Mouse (Mus musculus): ENCODE measurements around the gene Smyd3. TPM values are rescaled to one million over a fixed set of nuclear protein-coding genes. Genes with fewer than 3 reads are reported as not detected.

Gene Smyd3
- total and polyA plus RNA-seq, 2 experiments, result 1.4 to 7.0 TPM

DNA sequence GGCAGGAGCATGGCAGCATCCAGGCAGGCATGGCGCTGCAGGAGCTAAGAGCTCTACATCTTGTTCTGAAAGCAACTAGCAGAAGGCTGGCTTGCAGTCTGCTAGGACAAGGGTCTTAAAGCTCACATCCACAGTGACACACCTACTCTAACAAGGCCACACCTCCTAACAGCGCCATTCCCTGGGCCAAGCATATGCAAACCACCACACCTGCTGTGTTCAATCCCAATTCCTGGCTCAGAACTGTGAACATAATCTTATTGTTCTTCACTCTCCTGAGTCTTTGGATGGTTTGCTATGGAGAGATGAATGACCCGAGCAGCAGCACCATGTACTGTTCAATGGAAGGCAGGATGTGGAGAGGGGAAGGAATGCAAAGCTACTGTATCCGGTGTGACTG lies 559.2 kb downstream of the Smyd3 start:
- H3K36me3 ChIP-seq (ENCODE audit: control insufficient read depth, insufficient read depth, low read length), result no peaks in the 10 kb centered on the region
- H3K79me2 ChIP-seq (ENCODE audit: control insufficient read depth, insufficient read depth, low read length), result no peaks in the 10 kb centered on the region
- no peak overlapping the region for H3K4me3 ChIP-seq (ENCODE audit: insufficient read depth, low read depth, low read length)
- no peak overlapping the region for H3K9ac ChIP-seq (ENCODE audit: low read depth, low read length)
- no peak for TF ChIP-seq POLR2A (IDR thresholded peaks at IDR 0.05; ENCODE audit: extremely low read depth, insufficient read depth, low read length)
- no peak for TF ChIP-seq CTCF (IDR thresholded peaks at IDR 0.05; ENCODE audit: low read depth, low read length)
- no peak overlapping the region for H3K27ac ChIP-seq (replicated peaks; ENCODE audit: insufficient read depth, low read depth, low read length)
- H3K27me3 ChIP-seq (ENCODE audit: control insufficient read depth, insufficient read depth, low read length), result no peaks in the 10 kb centered on the region
- 94% methylated on average over 4 of the region's 4 CpGs for WGBS
- DNase-seq (ENCODE audit: extremely low read depth, low read depth, low spot score), result no peak
- no peaks in the 10 kb centered on the region for H3K4me1 ChIP-seq (ENCODE audit: control insufficient read depth, insufficient read depth, low read length)

DNA sequence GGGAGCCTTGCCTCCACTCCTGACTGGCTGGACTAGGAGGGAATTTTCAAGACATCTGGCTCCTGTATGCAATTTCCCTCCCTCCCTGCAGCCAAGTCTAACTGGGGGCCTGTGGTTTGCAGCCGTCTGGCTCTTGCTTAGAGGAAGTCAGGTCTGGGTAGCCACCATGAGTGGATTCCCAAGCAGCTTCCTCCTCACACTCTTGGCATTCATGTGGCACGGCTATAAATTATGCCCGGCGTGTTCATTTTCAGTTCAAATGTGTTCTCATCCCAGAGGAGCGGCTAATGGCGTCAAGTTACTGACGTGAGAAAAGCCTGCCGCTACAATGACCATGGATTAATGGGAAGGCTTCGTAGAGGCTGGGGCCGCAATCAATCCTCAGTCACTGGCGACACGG lies 564.9 kb downstream of the Smyd3 start:
- WGBS, result 87% methylated on average over 12 of the region's 12 CpGs
- TF ChIP-seq CTCF (IDR thresholded peaks at IDR 0.05; ENCODE audit: low read depth, low read length) (no peak), POLR2A (IDR thresholded peaks at IDR 0.05; ENCODE audit: extremely low read depth, insufficient read depth, low read length) (no peak)
- H3K79me2 ChIP-seq (ENCODE audit: control insufficient read depth, insufficient read depth, low read length), result no peaks in the 10 kb centered on the region

DNA sequence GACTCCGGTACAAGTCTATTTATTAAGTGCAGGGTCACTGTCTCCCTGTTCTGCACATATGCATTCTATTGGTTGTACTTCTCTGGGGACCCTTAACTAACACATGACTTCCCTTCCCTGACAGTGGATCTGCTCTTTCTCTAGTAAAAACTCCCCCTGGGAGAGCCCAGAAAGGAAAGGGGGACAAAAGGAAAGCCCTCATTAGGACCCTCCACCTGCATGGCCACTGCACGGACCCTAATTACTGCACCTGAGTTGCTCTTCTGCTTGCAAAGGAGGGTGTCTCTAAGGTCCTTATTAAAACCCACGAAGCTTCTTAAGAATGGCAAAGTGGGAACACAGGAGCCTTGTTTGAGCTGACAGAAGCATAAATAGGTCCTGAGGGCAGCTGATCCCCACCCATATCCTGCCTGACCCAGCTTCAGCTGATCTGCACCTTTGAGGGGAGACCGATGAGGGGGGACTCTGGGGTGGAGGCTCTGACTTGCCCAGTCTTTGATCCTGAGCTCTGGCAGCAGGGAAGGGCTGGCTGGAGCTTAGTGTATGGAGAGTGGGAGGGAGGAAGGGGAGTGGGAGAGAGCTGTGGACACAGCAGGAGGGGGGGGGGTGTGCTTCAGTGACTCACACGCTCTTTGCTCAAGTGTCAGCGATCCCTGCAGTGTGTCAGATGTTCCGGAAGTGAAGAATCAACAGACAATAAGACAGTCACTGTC lies 575.4 kb downstream of the Smyd3 start:
- TF ChIP-seq POLR2A (IDR thresholded peaks at IDR 0.05; ENCODE audit: extremely low read depth, insufficient read depth, low read length), result no peak
- TF ChIP-seq CTCF (IDR thresholded peaks at IDR 0.05; ENCODE audit: low read depth, low read length), result no peak
- H3K79me2 ChIP-seq (ENCODE audit: control insufficient read depth, insufficient read depth, low read length), result no peaks in the 10 kb centered on the region
- H3K27me3 ChIP-seq (ENCODE audit: control insufficient read depth, insufficient read depth, low read length), result no peaks in the 10 kb centered on the region
- H3K36me3 ChIP-seq (ENCODE audit: control insufficient read depth, insufficient read depth, low read length), result no peaks in the 10 kb centered on the region
- no peak overlapping the region for H3K4me3 ChIP-seq (ENCODE audit: insufficient read depth, low read depth, low read length)
- WGBS, result 58% methylated on average over 7 of the region's 7 CpGs
- no peaks in the 10 kb centered on the region for H3K4me1 ChIP-seq (ENCODE audit: control insufficient read depth, insufficient read depth, low read length)
- no peak overlapping the region for H3K9ac ChIP-seq (ENCODE audit: low read depth, low read length)
- no peak overlapping the region for H3K27ac ChIP-seq (replicated peaks; ENCODE audit: insufficient read depth, low read depth, low read length)
- DNase-seq (ENCODE audit: extremely low read depth, low read depth, low spot score), result no peak

More for the DNA sequence above, 564.9 kb downstream of the Smyd3 start:
- Histone ChIP-seq H3K4me3 (ENCODE audit: insufficient read depth, low read depth, low read length) (no peak overlapping the region), H3K9ac (ENCODE audit: low read depth, low read length) (no peak overlapping the region), H3K36me3 (ENCODE audit: control insufficient read depth, insufficient read depth, low read length) (no peaks in the 10 kb centered on the region), H3K27ac (replicated peaks; ENCODE audit: insufficient read depth, low read depth, low read length) (no peak overlapping the region), H3K4me1 (ENCODE audit: control insufficient read depth, insufficient read depth, low read length) (no peaks in the 10 kb centered on the region), H3K27me3 (ENCODE audit: control insufficient read depth, insufficient read depth, low read length) (no peaks in the 10 kb centered on the region)
- no peak for DNase-seq (ENCODE audit: extremely low read depth, low read depth, low spot score)

DNA sequence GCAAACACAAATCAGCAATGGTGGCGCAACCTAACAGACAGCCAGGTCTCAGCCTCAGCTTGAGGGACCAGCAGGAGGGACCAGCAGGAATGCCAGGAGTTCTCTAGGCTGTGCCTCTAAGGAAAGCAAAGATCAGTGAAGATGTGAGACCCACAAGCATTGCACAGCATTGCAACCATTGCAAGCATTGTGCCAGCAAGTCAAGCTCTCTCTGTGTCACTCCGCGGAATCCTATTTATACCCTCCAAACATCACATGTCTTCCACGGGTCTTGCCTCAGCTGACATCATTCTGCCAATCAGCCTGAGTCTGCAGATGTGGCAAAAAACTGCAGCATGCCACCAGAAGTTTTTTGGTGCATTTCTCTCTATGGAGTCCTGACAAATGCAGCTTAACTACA lies 577.5 kb downstream of the Smyd3 start:
- no peak overlapping the region for H3K4me3 ChIP-seq (ENCODE audit: insufficient read depth, low read depth, low read length)
- H3K36me3 ChIP-seq (ENCODE audit: control insufficient read depth, insufficient read depth, low read length), result no peaks in the 10 kb centered on the region
- no peak overlapping the region for H3K9ac ChIP-seq (ENCODE audit: low read depth, low read length)
- H3K79me2 ChIP-seq (ENCODE audit: control insufficient read depth, insufficient read depth, low read length), result no peaks in the 10 kb centered on the region
- H3K27ac ChIP-seq (replicated peaks; ENCODE audit: insufficient read depth, low read depth, low read length), result no peak overlapping the region
- peaks cover 6% of the 10 kb centered on the region for H3K4me1 ChIP-seq (ENCODE audit: control insufficient read depth, insufficient read depth, low read length)
- WGBS, result 87% methylated on average over 4 of the region's 4 CpGs
- TF ChIP-seq CTCF (IDR thresholded peaks at IDR 0.05; ENCODE audit: low read depth, low read length) (no peak), POLR2A (IDR thresholded peaks at IDR 0.05; ENCODE audit: extremely low read depth, insufficient read depth, low read length) (no peak)
- H3K27me3 ChIP-seq (ENCODE audit: control insufficient read depth, insufficient read depth, low read length), result no peaks in the 10 kb centered on the region
- DNase-seq (ENCODE audit: extremely low read depth, low read depth, low spot score), result no peak

DNA sequence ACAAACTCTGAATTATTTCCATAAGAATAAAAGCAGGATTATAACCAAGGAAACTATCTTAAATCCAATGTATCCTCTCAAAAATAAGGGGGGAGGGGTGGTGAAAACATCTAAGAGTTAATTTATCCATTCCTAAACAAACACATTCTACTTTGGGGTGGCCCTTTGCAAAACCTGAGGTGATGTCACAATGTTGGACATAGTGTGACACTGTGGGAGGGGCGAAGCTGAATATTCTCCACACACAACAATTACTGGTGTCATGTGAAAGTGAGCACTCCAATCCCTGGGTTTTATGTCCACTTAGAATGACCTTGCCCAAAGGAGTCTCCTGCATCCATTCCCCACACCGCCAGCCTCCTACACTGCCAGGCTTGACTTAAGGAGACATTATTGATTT lies 580.9 kb downstream of the Smyd3 start:
- 84% methylated on average over 2 of the region's 2 CpGs for WGBS
- no peak for TF ChIP-seq CTCF (IDR thresholded peaks at IDR 0.05; ENCODE audit: low read depth, low read length)
- TF ChIP-seq POLR2A (IDR thresholded peaks at IDR 0.05; ENCODE audit: extremely low read depth, insufficient read depth, low read length), result no peak
- no peak for DNase-seq (ENCODE audit: extremely low read depth, low read depth, low spot score)

DNA sequence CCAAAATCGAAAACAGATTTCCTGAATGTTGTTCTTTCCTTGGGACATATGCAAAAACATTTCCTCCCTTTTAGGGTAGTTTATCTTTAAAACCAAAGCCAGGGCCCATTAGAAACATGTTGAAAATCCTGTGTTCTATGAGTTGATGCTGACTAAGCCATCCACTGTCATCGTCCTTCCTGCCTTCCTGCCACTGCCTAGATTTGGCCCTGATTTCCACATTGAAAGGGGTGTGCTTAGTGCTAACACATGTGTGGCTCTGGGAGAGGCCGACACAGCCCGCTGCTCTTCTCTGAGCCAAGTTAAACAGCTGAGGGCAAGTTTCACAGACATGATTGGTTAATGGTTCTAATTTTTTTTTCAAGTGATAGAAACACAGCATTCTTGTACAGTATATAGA lies 581.4 kb downstream of the Smyd3 start:
- no peaks in the 10 kb centered on the region for H3K36me3 ChIP-seq (ENCODE audit: control insufficient read depth, insufficient read depth, low read length)
- peak; percentile 75 for DNase-seq (ENCODE audit: extremely low read depth, low read depth, low spot score)
- no peaks in the 10 kb centered on the region for H3K79me2 ChIP-seq (ENCODE audit: control insufficient read depth, insufficient read depth, low read length)
- H3K27me3 ChIP-seq (ENCODE audit: control insufficient read depth, insufficient read depth, low read length), result no peaks in the 10 kb centered on the region
- TF ChIP-seq POLR2A (IDR thresholded peaks at IDR 0.05; ENCODE audit: extremely low read depth, insufficient read depth, low read length), result no peak
- TF ChIP-seq CTCF (IDR thresholded peaks at IDR 0.05; ENCODE audit: low read depth, low read length), result no peak
- WGBS, result 18% methylated on average over 4 of the region's 4 CpGs
- no peak overlapping the region for H3K4me3 ChIP-seq (ENCODE audit: insufficient read depth, low read depth, low read length)
- peaks cover 6% of the 10 kb centered on the region for H3K4me1 ChIP-seq (ENCODE audit: control insufficient read depth, insufficient read depth, low read length)
- H3K27ac ChIP-seq (replicated peaks; ENCODE audit: insufficient read depth, low read depth, low read length), result no peak overlapping the region
- H3K9ac ChIP-seq (ENCODE audit: low read depth, low read length), result no peak overlapping the region

More for the DNA sequence above, 580.9 kb downstream of the Smyd3 start:
- Histone ChIP-seq H3K79me2 (ENCODE audit: control insufficient read depth, insufficient read depth, low read length) (no peaks in the 10 kb centered on the region), H3K4me1 (ENCODE audit: control insufficient read depth, insufficient read depth, low read length) (peaks cover 6% of the 10 kb centered on the region), H3K36me3 (ENCODE audit: control insufficient read depth, insufficient read depth, low read length) (no peaks in the 10 kb centered on the region), H3K9ac (ENCODE audit: low read depth, low read length) (no peak overlapping the region), H3K4me3 (ENCODE audit: insufficient read depth, low read depth, low read length) (no peak overlapping the region), H3K27ac (replicated peaks; ENCODE audit: insufficient read depth, low read depth, low read length) (no peak overlapping the region), H3K27me3 (ENCODE audit: control insufficient read depth, insufficient read depth, low read length) (no peaks in the 10 kb centered on the region)

Data from liver, adult 2 months (tissue).